Mouse (Mus musculus): ENCODE results near the gene Tm4sf20. TPM values are rescaled to one million over a fixed set of nuclear protein-coding genes. Genes with fewer than 3 reads are reported as not detected.

Tm4sf20 gene
- total and polyA plus RNA-seq, 2 experiments from 2014 or later = not detected

DNA sequence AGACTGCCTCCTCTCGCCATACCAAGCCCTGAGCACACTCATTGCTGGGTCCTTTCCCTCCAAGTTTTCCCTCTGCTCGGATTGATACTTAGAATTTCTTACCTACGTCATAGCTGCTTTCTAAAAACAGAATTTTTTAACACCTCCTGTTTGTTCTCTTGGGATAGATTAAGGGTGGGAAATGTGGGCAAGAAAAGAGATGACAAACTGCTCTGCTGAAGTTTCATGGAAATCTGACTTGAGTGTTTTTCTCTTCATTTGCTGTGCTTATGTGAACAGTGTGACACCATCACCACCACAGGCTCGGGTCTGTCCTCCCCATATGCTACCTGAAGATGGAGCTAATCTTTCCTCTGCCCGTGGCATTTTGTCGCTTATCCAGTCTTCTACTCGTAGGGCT, 26.7 kb downstream of the Tm4sf20 start:
- Histone ChIP-seq H3K9ac (replicated peaks; ENCODE audit: low read length) (no peak overlapping the region), H3K27ac (no peak overlapping the region), H3K36me3 (ENCODE audit: insufficient read depth, low read length) (0 out of 2 replicates have a peak, but pooled peaks cover 20% of the 10 kb centered on the region), H3K27me3 (ENCODE audit: insufficient read depth, low read length) (no peaks in the 10 kb centered on the region), H3K9me3 (ENCODE audit: low read length) (no peaks in the 10 kb centered on the region), H3K4me3 (ENCODE audit: low read length) (no peak overlapping the region), H3K4me1 (ENCODE audit: insufficient read depth, low read length) (no peaks in the 10 kb centered on the region), H3K4me2 (ENCODE audit: low read depth, low read length) (no peak overlapping the region)
- no peak for ATAC-seq
- WGBS = 92% methylated on average over 7 of the region's 7 CpGs
- no peak for TF ChIP-seq CTCF (IDR thresholded peaks at IDR 0.05; ENCODE audit: low read depth)
- no peak for DNase-seq (ENCODE audit: low spot score)

DNA sequence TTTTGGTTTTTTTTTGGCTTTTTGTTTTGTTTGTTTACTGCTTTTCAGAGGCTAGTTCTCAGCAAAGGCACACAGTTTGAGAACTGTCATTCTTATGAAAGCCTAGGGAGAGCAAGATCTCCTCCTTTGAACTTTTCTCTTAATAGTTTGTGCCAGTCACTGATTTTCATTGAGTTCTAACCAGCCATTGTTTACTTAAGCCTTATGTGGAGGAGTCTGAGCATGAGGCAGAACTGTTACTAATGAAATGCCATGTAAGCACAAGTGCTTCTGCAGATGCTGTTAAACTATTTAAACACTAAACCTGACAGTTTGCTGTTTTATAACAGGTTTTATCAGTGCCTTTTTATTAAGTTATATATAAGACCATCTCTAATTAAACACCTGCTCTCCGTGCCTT, 30.2 kb downstream of the Tm4sf20 start:
- no peaks in the 10 kb centered on the region for H3K4me1 ChIP-seq (ENCODE audit: insufficient read depth, low read length)
- H3K9ac ChIP-seq (replicated peaks; ENCODE audit: low read length) = no peak overlapping the region
- 96% methylated on average over 1 of the region's 1 CpGs for WGBS
- ATAC-seq (no peak), DNase-seq (ENCODE audit: low spot score) (no peak)
- H3K27me3 ChIP-seq (ENCODE audit: insufficient read depth, low read length) = no peaks in the 10 kb centered on the region
- no peak overlapping the region for H3K27ac ChIP-seq
- H3K9me3 ChIP-seq (ENCODE audit: low read length) = no peaks in the 10 kb centered on the region
- TF ChIP-seq CTCF (IDR thresholded peaks at IDR 0.05; ENCODE audit: low read depth) = no peak
- H3K4me3 ChIP-seq (ENCODE audit: low read length) = no peak overlapping the region
- H3K4me2 ChIP-seq (ENCODE audit: low read depth, low read length) = no peak overlapping the region
- peaks cover 39% of the 10 kb centered on the region for H3K36me3 ChIP-seq (ENCODE audit: insufficient read depth, low read length)

GRCm38 (mm10) chr1:82733357-82733756, 34.9 kb downstream of the Tm4sf20 start:
- Histone ChIP-seq H3K4me3 (ENCODE audit: low read length) (no peak overlapping the region), H3K9ac (replicated peaks; ENCODE audit: low read length) (no peak overlapping the region), H3K4me2 (ENCODE audit: low read depth, low read length) (no peak overlapping the region), H3K27me3 (ENCODE audit: insufficient read depth, low read length) (no peaks in the 10 kb centered on the region), H3K9me3 (ENCODE audit: low read length) (no peaks in the 10 kb centered on the region), H3K27ac (no peak overlapping the region), H3K36me3 (ENCODE audit: insufficient read depth, low read length) (peaks cover 51% of the 10 kb centered on the region), H3K4me1 (ENCODE audit: insufficient read depth, low read length) (no peaks in the 10 kb centered on the region)
- no peak for TF ChIP-seq CTCF (IDR thresholded peaks at IDR 0.05; ENCODE audit: low read depth)
- ATAC-seq (no peak), DNase-seq (ENCODE audit: low spot score) (no peak)
- WGBS = 98% methylated on average over 1 of the region's 1 CpGs

- TF ChIP-seq CTCF (IDR thresholded peaks at IDR 0.05; ENCODE audit: low read depth) = no peak
- Histone ChIP-seq H3K9me3 (ENCODE audit: low read length) (no peaks in the 10 kb centered on the region), H3K9ac (replicated peaks; ENCODE audit: low read length) (no peak overlapping the region), H3K4me2 (ENCODE audit: low read depth, low read length) (peak overlapping the region; percentile 97; the same call in 1 of the 2 replicates), H3K36me3 (ENCODE audit: insufficient read depth, low read length) (peaks cover 21% of the 10 kb centered on the region; the same call in 1 of the 2 replicates), H3K27me3 (ENCODE audit: insufficient read depth, low read length) (0 out of 2 replicates have a peak, but pooled peaks cover 7% of the 10 kb centered on the region), H3K4me1 (ENCODE audit: insufficient read depth, low read length) (peaks cover 9% of the 10 kb centered on the region; the same call in 1 of the 2 replicates), H3K4me3 (ENCODE audit: low read length) (no peak overlapping the region), H3K27ac (no peak overlapping the region)
- no peak for ATAC-seq
- 93% methylated on average over 5 of the region's 5 CpGs for WGBS
- no peak for DNase-seq (ENCODE audit: low spot score)
These were observed 41.8 kb downstream of the Tm4sf20 start for GRCm38 (mm10) chr1:82726482-82726881.

GRCm38 (mm10) chr1:82725875-82726185, 42.4 kb downstream of the Tm4sf20 start:
- Histone ChIP-seq H3K4me3 (ENCODE audit: low read length) (peak overlapping the region; percentile 97), H3K4me2 (ENCODE audit: low read depth, low read length) (peak overlapping the region; percentile 97), H3K27me3 (ENCODE audit: insufficient read depth, low read length) (0 out of 2 replicates have a peak, but pooled peaks cover 7% of the 10 kb centered on the region), H3K9ac (replicated peaks; ENCODE audit: low read length) (peak overlapping the region; percentile 93), H3K4me1 (ENCODE audit: insufficient read depth, low read length) (peaks cover 9% of the 10 kb centered on the region; the same call in 1 of the 2 replicates), H3K27ac (no peak overlapping the region), H3K36me3 (ENCODE audit: insufficient read depth, low read length) (peaks cover 16% of the 10 kb centered on the region; the same call in 1 of the 2 replicates), H3K9me3 (ENCODE audit: low read length) (no peaks in the 10 kb centered on the region)
- WGBS = 46% methylated on average over 4 of the region's 4 CpGs
- DNase-seq (ENCODE audit: low spot score) (no peak), ATAC-seq (no peak)
- no peak for TF ChIP-seq CTCF (IDR thresholded peaks at IDR 0.05; ENCODE audit: low read depth)

GRCm38 (mm10) chr1:82725026-82725874, 43.0 kb downstream of the Tm4sf20 start:
- WGBS = 2% methylated on average over 37 of the region's 37 CpGs
- TF ChIP-seq CTCF (IDR thresholded peaks at IDR 0.05; ENCODE audit: low read depth) = no peak; the same call in 1 of the 2 replicates
- peaks cover 13% of the 10 kb centered on the region; the same call in 1 of the 2 replicates for H3K36me3 ChIP-seq (ENCODE audit: insufficient read depth, low read length)
- peaks cover 9% of the 10 kb centered on the region; the same call in 1 of the 2 replicates for H3K4me1 ChIP-seq (ENCODE audit: insufficient read depth, low read length)
- H3K4me3 ChIP-seq (ENCODE audit: low read length) = peak overlapping the region; percentile 97
- 0 out of 2 replicates have a peak, but pooled peaks cover 7% of the 10 kb centered on the region for H3K27me3 ChIP-seq (ENCODE audit: insufficient read depth, low read length)
- peak overlapping the region; percentile 77 for H3K27ac ChIP-seq
- H3K4me2 ChIP-seq (ENCODE audit: low read depth, low read length) = peak overlapping the region; percentile 97
- peak overlapping the region; percentile 93 for H3K9ac ChIP-seq (replicated peaks; ENCODE audit: low read length)
- no peaks in the 10 kb centered on the region for H3K9me3 ChIP-seq (ENCODE audit: low read length)
- peak; percentile 97 for ATAC-seq
- DNase-seq (ENCODE audit: low spot score) = no peak

All from hindbrain, postnatal 0 days (tissue).